Mouse (Mus musculus) forebrain, embryonic 10.5 days (tissue): ENCODE measurements at regions not wholly inside any gene's neighbourhood (a gene's known extent, or its start where the extent isn't known, plus 50 kb on each side); places are given as distances from the start of the nearest gene placed in this dataset.

ENCODE experiments used
- DNase-seq: peaks from one replicate; pipeline ENCODE4 v3.0.0-alpha.2; 2017; ENCODE audit warnings: low spot score; ENCODE audit errors: extremely low spot score
- H3K27ac ChIP-seq: fragments of 300-500 bp; sonication (generic); 2 replicates; pipeline ENCODE4 v1.5.1; 2016; ENCODE audit warnings: mild to moderate bottlenecking
- H3K27me3 ChIP-seq: fragments of 300-500 bp; sonication (generic); 2 replicates; pipeline ENCODE4 v1.6.1; 2016; ENCODE audit warnings: mild to moderate bottlenecking; ENCODE audit not compliant: poor library complexity, severe bottlenecking
- H3K36me3 ChIP-seq: fragments of 300-500 bp; sonication (generic); replicated peaks from 2 replicates; pipeline ENCODE4 v1.6.1; 2016; ENCODE audit warnings: mild to moderate bottlenecking, moderate library complexity
- H3K4me1 ChIP-seq: fragments of 300-500 bp; sonication (generic); 2 replicates; pipeline ENCODE4 v1.6.1; 2016
- H3K4me3 ChIP-seq: fragments of 300-500 bp; sonication (generic); 2 replicates; pipeline ENCODE4 v1.5.1; 2016; ENCODE audit warnings: mild to moderate bottlenecking, moderate library complexity
- H3K9me3 ChIP-seq: fragments of 300-500 bp; sonication (generic); 2 replicates; pipeline ENCODE4 v1.6.1; 2016; ENCODE audit warnings: mild to moderate bottlenecking, moderate library complexity
- WGBS: fragments of 180-500 bp; shearing (Covaris S2); methylation state at CpG from one replicate; pipeline ENCODE4 v1.1.7; 2016; 5-methylcytosine and 5-hydroxymethylcytosine counted together

- no peaks in the 10 kb centered on the region for H3K27me3 ChIP-seq
- H3K36me3 ChIP-seq, result no peaks in the 10 kb centered on the region
- no peaks in the 10 kb centered on the region for H3K9me3 ChIP-seq
- DNase-seq, result no peak
- 90% methylated on average over 4 of the region's 4 CpGs for WGBS
- no peak overlapping the region for H3K4me3 ChIP-seq
- no peak overlapping the region for H3K27ac ChIP-seq
- H3K4me1 ChIP-seq, result peaks cover 5% of the 10 kb centered on the region; the same call in 1 of the 2 replicates
These were observed 116.6 kb upstream of the Dpyd start for GRCm38 (mm10) chr3:118445360-118445759.

DNA sequence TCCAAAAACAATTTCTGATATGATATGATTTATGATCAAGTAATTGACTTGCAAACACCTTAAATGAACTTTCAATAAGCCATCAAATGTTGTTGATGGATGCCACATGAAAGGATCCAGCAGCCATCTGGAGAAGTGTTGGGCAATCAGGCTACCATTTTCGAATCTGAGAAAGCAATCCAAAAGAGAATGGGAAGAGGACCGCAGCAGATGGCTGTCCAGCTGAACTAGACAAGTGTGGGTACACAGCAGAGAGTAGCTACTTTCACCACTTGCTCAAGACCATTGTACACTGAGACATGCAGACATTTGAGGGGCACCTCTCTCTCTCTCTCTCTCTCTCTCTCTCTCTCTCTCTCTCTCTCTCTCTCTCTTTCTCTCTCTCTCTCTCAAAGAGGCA lies 102.3 kb upstream of the Dpyd start:
- H3K9me3 ChIP-seq, result no peaks in the 10 kb centered on the region
- no peaks in the 10 kb centered on the region for H3K27me3 ChIP-seq
- H3K27ac ChIP-seq, result no peak overlapping the region
- no peaks in the 10 kb centered on the region for H3K36me3 ChIP-seq
- H3K4me3 ChIP-seq, result no peak overlapping the region
- no peak for DNase-seq
- no peaks in the 10 kb centered on the region for H3K4me1 ChIP-seq
- WGBS, result 88% methylated on average over 2 of the region's 2 CpGs

DNA sequence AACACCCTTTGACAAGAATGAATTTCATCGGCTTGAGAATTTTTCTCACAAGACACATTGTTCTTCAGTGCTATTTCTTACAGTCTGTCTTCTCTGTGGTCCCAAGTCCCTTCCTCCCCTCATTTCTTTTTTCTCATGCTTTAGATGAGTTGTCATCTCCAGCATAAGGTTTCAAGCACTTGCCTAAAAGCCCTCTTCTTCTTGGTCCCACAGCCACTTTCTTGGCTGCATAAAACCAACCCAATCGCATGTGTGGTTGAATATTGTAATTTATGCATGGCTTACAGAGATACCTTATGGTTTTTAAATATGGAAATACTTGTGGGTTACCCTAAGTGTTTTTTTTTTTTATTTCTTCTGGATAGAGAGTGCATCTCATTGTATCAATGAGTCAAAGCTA lies 96.3 kb upstream of the Dpyd start:
- no peak overlapping the region for H3K4me3 ChIP-seq
- no peaks in the 10 kb centered on the region for H3K9me3 ChIP-seq

DNA sequence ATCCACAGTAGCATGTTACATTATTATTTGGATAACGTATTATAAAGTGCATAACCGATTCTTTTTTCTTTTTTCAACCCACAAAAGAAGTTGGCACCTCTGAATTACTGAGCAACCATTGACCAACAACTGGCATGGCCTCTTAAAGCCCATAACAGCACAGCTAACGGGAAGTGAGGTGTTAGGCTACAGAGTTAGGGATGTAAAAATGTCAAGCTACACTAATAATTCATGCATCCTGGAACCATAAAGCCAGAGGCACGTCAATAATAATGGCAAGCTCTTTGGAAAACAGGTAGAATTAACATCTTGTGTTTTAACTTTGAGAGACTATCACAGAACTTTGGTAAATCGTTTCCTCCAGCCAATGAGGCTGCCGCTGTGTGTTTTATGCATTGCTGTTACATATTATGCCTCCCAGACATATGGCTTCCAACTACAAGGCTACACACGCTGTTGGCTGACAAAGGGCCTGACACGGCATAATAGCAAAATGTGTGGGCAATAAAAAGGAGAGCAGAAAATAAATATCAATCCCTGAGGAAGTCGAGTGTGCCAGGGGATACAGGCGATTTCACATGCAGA lies 89.6 kb upstream of the Dpyd start:
- no peaks in the 10 kb centered on the region for H3K9me3 ChIP-seq
- WGBS, result 85% methylated on average over 10 of the region's 10 CpGs

More for the DNA sequence above, 96.3 kb upstream of the Dpyd start:
- WGBS, result 89% methylated on average over 2 of the region's 2 CpGs
- no peak for DNase-seq
- Histone ChIP-seq H3K36me3 (no peaks in the 10 kb centered on the region), H3K27me3 (no peaks in the 10 kb centered on the region), H3K27ac (no peak overlapping the region), H3K4me1 (peaks cover 2% of the 10 kb centered on the region; the same call in 1 of the 2 replicates)

GRCm38 (mm10) chr3:118478065-118478464 lies 83.9 kb upstream of the Dpyd start:
- no peaks in the 10 kb centered on the region for H3K4me1 ChIP-seq
- 89% methylated on average over 8 of the region's 8 CpGs for WGBS
- no peak overlapping the region for H3K4me3 ChIP-seq
- H3K36me3 ChIP-seq, result no peaks in the 10 kb centered on the region
- H3K27ac ChIP-seq, result no peak overlapping the region
- no peaks in the 10 kb centered on the region for H3K27me3 ChIP-seq
- DNase-seq, result no peak
- no peaks in the 10 kb centered on the region for H3K9me3 ChIP-seq

More for the DNA sequence above, 89.6 kb upstream of the Dpyd start:
- no peaks in the 10 kb centered on the region for H3K27me3 ChIP-seq
- H3K27ac ChIP-seq, result no peak overlapping the region
- DNase-seq, result no peak
- no peak overlapping the region for H3K4me3 ChIP-seq
- no peaks in the 10 kb centered on the region for H3K36me3 ChIP-seq
- peaks cover 9% of the 10 kb centered on the region for H3K4me1 ChIP-seq

- H3K4me3 ChIP-seq, result no peak overlapping the region
- no peaks in the 10 kb centered on the region for H3K9me3 ChIP-seq
- WGBS, result 89% methylated on average over 8 of the region's 8 CpGs
- no peaks in the 10 kb centered on the region for H3K36me3 ChIP-seq
- H3K27ac ChIP-seq, result no peak overlapping the region
- H3K4me1 ChIP-seq, result no peaks in the 10 kb centered on the region
- no peaks in the 10 kb centered on the region for H3K27me3 ChIP-seq
- DNase-seq, result no peak
These were observed 81.2 kb upstream of the Dpyd start for GRCm38 (mm10) chr3:118480515-118481248.

GRCm38 (mm10) chr3:118485966-118486365 lies 76.0 kb upstream of the Dpyd start:
- Histone ChIP-seq H3K27me3 (no peaks in the 10 kb centered on the region), H3K36me3 (no peaks in the 10 kb centered on the region), H3K4me1 (0 out of 2 replicates have a peak, but pooled peaks cover 2% of the 10 kb centered on the region), H3K27ac (no peak overlapping the region), H3K9me3 (no peaks in the 10 kb centered on the region), H3K4me3 (no peak overlapping the region)
- WGBS, result 58% methylated on average over 2 of the region's 2 CpGs
- no peak for DNase-seq

DNA sequence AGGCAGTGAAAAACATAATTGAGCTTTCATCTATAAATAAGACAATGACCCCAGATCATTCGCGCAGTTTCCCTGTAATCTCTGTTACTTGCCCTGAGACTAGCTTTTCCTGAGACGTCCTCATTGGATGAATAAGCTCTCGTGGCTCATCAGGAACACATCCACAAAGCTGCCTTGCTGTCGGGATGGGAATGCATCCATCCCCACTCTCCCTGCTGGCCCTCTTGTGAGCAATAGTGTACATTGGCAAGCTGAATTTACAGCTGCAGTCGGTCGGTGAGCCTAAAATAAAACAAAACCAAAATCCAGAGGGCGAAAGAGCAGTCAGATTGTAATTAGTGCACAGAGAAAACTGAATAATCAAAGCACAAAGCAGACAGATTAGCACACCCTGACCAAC lies 74.5 kb upstream of the Dpyd start:
- H3K4me1 ChIP-seq, result 0 out of 2 replicates have a peak, but pooled peaks cover 2% of the 10 kb centered on the region
- no peak overlapping the region for H3K4me3 ChIP-seq
- 78% methylated on average over 8 of the region's 8 CpGs for WGBS
- H3K27ac ChIP-seq, result no peak overlapping the region
- H3K27me3 ChIP-seq, result no peaks in the 10 kb centered on the region
- H3K9me3 ChIP-seq, result no peaks in the 10 kb centered on the region
- DNase-seq, result no peak
- H3K36me3 ChIP-seq, result no peaks in the 10 kb centered on the region

- Histone ChIP-seq H3K27ac (no peak overlapping the region), H3K36me3 (no peaks in the 10 kb centered on the region), H3K27me3 (no peaks in the 10 kb centered on the region), H3K4me1 (peaks cover 5% of the 10 kb centered on the region; the same call in 1 of the 2 replicates), H3K4me3 (no peak overlapping the region), H3K9me3 (no peaks in the 10 kb centered on the region)
- no peak for DNase-seq
- WGBS, result 95% methylated on average over 1 of the region's 1 CpGs
These were observed 70.8 kb upstream of the Dpyd start for GRCm38 (mm10) chr3:118491101-118491500.

DNA sequence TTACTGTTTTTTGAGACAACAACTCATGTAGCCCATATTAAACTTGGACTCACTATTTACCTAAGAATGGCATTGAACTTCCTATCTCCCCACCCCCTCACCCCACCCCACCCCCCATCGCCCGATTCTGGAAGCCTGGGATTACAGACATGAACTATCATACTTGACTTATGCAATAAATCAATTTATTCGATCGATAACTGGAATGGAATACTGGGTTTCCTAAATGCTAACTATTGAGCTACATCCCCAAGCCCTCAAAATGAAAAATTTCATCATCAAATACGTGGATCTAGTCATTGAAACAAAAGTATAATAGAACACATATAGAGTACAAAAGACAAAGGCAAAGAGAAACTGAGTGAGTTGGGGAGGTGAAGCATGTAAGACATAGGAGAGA lies 70.1 kb upstream of the Dpyd start:
- Histone ChIP-seq H3K9me3 (no peaks in the 10 kb centered on the region), H3K4me3 (no peak overlapping the region), H3K36me3 (no peaks in the 10 kb centered on the region), H3K4me1 (peaks cover 5% of the 10 kb centered on the region; the same call in 1 of the 2 replicates), H3K27ac (no peak overlapping the region), H3K27me3 (no peaks in the 10 kb centered on the region)
- no peak for DNase-seq
- 94% methylated on average over 5 of the region's 5 CpGs for WGBS

- Histone ChIP-seq H3K4me1 (peaks cover 5% of the 10 kb centered on the region; the same call in 1 of the 2 replicates), H3K9me3 (no peaks in the 10 kb centered on the region), H3K27me3 (no peaks in the 10 kb centered on the region), H3K36me3 (no peaks in the 10 kb centered on the region), H3K27ac (no peak overlapping the region), H3K4me3 (no peak overlapping the region)
- 88% methylated on average over 1 of the region's 1 CpGs for WGBS
- no peak for DNase-seq
These were observed 67.3 kb upstream of the Dpyd start for GRCm38 (mm10) chr3:118494611-118495010.

- H3K27ac ChIP-seq, result no peak overlapping the region
These were observed 61.7 kb upstream of the Dpyd start for GRCm38 (mm10) chr3:118500234-118500633.

GRCm38 (mm10) chr3:118507582-118508237 lies 54.2 kb upstream of the Dpyd start:
- WGBS, result 70% methylated on average over 7 of the region's 7 CpGs

More at GRCm38 (mm10) chr3:118500234-118500633, 61.7 kb upstream of the Dpyd start:
- no peaks in the 10 kb centered on the region for H3K9me3 ChIP-seq
- no peak overlapping the region for H3K4me3 ChIP-seq
- H3K36me3 ChIP-seq, result no peaks in the 10 kb centered on the region
- DNase-seq, result no peak
- peaks cover 8% of the 10 kb centered on the region for H3K4me1 ChIP-seq
- no peaks in the 10 kb centered on the region for H3K27me3 ChIP-seq
- WGBS, result 25% methylated on average over 4 of the region's 4 CpGs

More at GRCm38 (mm10) chr3:118507582-118508237, 54.2 kb upstream of the Dpyd start:
- Histone ChIP-seq H3K9me3 (no peaks in the 10 kb centered on the region), H3K36me3 (no peaks in the 10 kb centered on the region), H3K27ac (no peak overlapping the region), H3K4me1 (0 out of 2 replicates have a peak, but pooled peaks cover 8% of the 10 kb centered on the region), H3K4me3 (no peak overlapping the region), H3K27me3 (no peaks in the 10 kb centered on the region)
- no peak for DNase-seq
